Mouse (Mus musculus) adrenal gland, adult 8-10 months (tissue): ENCODE data around the gene Arid1a. TPM values are rescaled to one million over a fixed set of nuclear protein-coding genes. Genes with fewer than 3 reads are reported as not detected.
A peak's percentile ranks its signal among the peaks of the same experiment; 100 is the strongest.
"Not testable (repeated sequence)": the region's sequence is repeated elsewhere in the genome, so short reads cannot be mapped to it uniquely, and the experiment has no call there.

ENCODE experiments used
- DNase-seq: peaks from one replicate; pipeline ENCODE4 v3.0.0; 2022
- total RNA-seq, 4 experiments: library from RNA; stranded (reverse); gene quantifications; 2 replicates each; pipeline ENCODE4 v1.2.4; 2022

Arid1a gene
- total RNA-seq, 4 experiments from 2014 or later = 50.7 to 84.3 (median 61.1) TPM

DNA sequence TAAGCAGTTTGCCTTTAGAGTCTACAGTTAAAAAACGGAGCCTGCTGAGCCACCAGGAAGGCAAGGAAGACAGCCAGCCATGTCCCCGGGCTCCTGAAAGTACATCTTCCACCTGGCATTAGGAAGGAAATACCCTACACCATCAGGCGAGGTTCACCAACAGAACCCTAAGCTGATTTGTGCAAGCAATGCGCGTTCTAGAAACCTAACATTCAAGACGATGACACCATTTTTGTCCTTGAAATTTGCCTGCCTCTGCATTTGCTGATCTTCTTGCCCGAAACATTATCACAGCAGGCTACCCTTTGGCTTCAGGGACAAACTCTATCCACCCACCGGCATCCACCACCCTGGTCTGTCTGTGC, 82.3 kb downstream of the Arid1a start:
- DNase-seq = no peak

DNA sequence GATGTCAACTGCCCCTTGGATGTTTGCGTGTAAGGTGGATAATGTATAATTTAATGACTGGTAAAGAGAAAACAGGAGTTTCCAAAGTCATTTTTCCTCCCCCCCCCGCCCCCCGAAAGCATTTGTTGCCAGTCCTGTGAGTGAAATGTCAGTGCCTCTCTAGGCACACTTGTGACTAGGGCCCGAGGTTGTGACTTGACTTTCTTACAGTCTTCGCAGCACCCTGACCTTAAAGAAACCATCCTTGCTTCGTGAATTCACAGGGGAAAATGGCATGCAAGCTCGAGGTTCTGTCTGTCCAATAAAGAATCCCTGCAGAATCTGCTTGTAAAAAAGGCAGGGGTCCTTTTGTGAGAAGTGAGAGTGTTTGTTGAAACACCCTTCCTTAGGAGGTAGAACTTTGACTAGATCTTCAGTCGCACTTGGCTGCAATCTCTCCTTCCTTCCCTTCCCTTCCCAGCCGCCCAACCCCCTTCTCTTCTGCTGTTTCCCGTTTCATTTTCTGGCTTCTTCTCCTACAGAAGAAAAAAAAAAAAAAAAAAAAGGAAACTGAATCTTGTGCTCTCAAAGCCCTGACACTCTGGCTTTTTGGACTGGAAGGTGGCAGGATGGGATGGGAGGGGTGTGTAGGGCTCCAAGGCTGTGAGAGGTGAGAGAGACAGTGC, 82.8 kb downstream of the Arid1a start:
- DNase-seq = no peak

DNA sequence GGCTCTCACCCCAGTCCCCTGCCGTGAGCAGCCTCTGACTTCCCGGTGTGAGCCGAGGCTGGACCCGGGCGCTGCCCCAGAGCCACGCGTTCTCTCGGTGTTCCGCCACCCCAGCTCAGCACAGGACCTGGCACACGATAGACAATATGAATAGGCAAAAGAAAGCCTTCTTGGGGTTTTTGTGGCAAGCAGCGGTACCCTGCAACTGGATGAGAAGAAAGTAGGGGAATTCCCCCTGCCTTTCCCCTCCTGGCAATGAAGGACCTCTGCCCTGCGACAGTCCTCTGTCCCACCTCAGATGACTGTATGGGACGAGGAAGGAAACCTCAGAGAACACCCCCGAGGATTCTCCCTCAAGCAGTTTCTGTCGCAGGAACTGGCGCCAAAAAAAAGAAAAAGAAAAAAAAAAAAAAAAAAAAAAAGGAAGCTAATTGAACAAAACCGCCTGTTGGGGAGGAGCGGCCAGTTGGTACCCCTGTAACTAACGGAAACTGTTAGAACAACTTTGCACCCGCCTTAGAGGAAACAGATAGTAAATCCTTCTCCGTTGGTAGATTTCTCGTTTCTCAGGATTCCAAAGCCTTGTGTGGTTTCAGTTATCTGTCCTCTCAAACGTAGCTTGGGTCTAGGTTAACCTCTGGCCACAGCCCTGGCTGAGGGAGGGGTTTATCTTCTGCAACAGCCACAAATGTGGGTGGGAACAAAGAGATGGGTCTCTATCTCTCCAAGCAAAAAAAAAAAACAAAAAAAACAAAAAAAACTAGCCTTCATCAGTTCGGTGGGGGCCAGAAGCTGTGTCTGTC, 83.5 kb downstream of the Arid1a start:
- no peak for DNase-seq

DNA sequence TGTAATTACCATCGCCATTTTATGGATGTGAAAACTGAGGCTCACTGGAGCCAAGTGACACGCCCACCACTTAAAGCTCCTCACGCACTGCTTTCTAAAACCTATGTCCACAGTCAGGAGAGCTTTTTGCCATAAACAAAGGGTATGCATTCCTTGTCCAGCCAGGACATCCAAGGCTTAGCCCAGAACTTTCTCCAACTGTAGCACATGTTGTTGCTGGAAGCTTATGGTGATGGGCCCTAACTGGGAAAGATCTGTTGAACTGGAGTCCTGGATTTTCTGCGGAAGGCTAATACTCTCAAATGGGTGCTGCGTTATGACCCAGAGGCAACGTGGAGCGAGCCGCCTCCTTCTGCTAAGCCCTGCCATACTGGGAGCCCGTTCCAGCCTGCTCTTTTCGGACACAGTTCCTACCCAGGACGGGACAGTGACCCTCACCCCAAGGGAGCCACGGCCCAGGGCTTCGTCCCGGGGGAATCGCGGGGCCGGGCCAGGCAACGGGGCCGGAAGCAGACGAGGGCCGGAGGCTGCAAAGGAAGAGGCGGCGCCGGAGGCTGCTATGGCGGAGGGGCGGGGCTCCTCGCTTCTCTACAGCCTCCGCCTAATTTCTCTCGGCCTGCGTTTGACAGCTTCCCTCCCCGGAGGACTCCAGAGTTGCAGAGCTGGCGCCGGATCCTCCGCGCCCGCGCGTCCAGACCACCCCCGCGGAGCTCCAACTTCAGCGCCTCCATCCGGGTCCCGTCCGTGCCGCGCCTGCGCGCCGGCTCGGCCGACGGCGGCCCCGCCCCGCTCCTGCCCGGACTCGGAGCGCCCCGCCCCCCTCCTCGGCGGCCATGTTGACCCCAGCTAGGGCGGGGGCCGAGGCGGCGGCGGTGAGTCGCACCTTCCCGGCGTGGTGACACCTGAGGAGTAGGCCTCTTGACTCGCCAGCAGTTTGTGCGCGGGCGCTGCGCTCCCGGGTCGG, 84.4 kb downstream of the Arid1a start, which contains the start of gene Pigv:
Gene Pigv, minus strand, starts transcription at position 767 of the 964 bp plus-strand sequence.
- DNase-seq = peak; percentile 86

DNA sequence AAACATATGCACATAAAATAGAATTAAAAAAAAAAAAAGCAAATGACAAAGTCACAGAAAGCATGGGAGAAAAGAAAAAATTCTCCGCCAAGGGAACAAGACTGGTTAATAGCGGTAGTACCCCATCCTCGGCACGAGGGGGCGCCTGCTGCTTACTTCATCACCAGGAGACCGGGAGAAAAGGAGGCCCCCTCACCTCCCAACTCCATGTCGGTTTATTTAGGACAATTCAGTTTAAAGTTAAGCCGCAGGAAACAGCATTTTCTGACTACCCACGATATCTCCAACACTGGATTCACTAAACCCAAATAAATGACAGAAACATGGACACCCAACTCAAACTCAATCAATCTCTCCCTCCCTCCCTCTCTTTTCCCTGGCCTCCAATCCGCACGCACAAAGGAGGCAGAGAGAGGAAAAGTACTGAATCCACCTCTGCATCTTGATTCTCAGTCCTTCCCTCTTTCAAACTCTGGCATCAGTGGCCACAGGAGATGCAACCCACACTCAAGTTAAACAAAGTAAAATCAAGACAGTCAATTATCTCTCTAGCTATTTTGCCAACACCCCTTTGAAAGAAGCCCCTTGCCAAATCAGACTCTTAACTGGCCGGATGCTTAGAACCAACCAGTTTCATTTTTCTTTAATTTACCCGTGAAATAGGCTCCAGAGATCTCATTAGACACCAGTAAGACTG, 85.2 kb downstream of the Arid1a start:
- peak; percentile 78 for DNase-seq

DNA sequence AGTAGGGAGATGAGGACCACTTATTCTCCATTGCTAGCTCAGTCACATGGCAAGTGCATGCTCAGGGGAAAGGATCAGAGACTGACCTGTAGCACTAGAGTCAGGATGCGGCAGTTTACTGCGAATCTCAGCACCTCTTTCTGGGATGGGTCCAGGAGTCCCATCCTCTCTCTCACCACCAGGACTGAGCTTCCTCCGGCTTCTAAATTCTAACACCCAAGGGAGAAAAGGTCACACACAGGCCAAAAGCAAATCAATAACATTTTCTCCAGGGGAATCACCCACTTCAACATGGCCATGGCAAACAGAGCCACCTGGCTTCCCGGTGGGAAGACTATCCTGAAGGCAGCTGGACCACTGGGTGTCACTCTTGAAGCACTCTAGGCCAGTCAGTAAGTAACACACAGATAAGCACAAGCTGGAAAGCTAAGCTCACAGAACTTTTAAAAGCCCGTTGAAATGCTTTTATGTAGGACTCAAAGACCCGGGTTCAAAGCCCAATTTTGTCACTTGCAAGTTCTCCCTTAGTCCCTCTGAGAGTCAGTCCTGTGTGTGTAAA, 86.8 kb downstream of the Arid1a start:
- no peak for DNase-seq

DNA sequence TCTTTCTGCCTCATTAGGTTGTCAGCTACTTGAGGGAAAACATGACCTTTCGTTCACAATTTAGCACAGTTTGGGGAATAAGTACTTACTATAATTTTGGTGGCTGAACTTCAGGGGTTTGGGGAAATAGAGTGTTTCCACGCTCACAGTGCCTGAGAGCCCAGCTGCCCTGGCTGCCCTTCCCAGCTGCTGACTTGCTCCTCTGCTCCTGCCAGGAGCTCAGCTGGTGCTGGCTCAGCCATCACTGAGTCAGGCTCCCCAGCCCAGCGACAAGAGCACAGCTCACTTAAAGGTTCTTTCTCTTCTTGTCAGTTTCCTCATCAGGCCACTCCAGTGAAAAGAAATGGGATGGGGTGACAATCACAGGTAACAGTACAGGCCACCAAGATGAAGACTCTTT, 88.0 kb downstream of the Arid1a start:
- no peak for DNase-seq

GRCm38 (mm10) chr4:133666199-133666598, 90.4 kb downstream of the Arid1a start:
- no peak for DNase-seq

GRCm38 (mm10) chr4:133665118-133665517, 91.5 kb downstream of the Arid1a start:
- no peak for DNase-seq

- no peak for DNase-seq
Measured at GRCm38 (mm10) chr4:133662945-133663344, 93.6 kb downstream of the Arid1a start.

DNA sequence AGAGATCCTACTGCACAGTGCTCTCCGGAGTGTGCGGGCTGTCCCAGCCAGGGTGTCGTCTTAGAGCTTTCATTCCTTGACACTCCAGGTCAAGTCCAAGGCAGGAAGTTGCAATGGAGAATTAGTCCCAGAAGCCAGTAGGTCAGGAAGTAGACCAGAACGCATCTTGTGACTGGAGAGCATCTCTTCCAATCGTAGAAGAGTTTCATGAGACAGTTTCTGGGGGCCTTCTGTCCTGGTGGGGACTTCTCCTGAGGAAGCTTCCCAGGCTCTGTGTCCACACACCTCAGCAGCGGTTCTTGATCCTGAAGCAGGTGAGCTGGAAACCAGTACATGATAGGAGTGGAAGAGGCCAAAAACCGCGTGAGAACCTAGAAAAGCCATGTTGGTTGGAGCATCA, 94.1 kb downstream of the Arid1a start:
- no peak for DNase-seq

GRCm38 (mm10) chr4:133660193-133661155, 96.1 kb downstream of the Arid1a start:
- DNase-seq = peak; percentile 77

DNA sequence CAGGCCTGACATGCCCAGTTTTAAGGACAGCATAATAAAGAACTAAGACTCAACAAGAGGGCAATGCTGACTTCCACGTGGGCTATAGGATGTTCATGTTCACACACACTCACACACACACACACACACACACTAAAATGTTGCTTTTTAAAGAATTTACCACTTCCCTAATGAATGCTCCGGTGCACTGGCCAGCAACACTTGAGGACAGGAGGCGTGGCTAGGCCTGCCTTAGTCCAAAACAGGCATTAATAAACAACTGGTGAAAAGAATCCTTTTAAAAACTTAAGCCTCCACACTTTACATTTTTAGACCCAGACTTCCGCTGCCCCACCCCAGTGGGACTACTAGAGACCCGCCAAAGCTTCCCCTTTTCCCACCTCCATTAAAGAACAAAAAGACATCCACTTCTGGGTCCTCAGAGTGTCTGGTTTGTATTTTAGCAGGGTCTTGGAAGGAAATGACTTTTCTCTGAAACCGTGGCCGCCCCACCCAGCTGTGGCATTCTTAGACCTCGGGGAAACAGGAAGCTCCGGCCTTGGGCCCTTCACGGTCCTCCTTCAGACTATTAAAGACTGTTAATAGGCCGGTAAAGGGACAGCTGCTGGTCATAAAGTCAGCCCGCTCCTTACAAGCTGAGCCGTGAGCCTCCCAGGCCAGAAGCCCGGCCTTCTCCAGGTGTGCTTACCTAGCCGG, 96.9 kb downstream of the Arid1a start:
- no peak for DNase-seq

GRCm38 (mm10) chr4:133658729-133659128, 97.8 kb downstream of the Arid1a start:
- no peak for DNase-seq

GRCm38 (mm10) chr4:133657829-133658458, 98.6 kb downstream of the Arid1a start:
- no peak for DNase-seq

DNA sequence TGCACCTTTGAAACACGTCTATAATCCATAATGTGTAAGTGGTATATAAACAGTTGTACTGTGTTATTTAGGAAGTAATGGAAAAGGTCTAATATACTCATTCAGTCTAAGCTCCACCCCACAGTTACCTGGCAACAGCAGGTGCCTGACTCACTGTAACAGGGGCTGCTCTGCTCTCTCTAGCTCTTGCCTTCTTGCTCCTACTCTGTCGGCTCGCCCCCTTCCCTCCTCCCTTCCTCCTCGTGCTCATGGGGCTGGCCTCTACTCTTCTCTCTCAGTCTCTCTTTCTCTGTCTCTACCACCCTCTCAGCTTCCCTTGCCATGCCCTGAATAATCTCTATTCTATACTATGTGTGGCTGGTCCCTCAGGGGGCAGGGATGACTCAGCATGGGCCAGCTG, 99.6 kb downstream of the Arid1a start:
- no peak for DNase-seq

GRCm38 (mm10) chr4:133656294-133656693, 100.3 kb downstream of the Arid1a start:
- no peak for DNase-seq

- not testable (repeated sequence) for DNase-seq
Measured at GRCm38 (mm10) chr4:133654070-133654469, 102.5 kb downstream of the Arid1a start.

DNA sequence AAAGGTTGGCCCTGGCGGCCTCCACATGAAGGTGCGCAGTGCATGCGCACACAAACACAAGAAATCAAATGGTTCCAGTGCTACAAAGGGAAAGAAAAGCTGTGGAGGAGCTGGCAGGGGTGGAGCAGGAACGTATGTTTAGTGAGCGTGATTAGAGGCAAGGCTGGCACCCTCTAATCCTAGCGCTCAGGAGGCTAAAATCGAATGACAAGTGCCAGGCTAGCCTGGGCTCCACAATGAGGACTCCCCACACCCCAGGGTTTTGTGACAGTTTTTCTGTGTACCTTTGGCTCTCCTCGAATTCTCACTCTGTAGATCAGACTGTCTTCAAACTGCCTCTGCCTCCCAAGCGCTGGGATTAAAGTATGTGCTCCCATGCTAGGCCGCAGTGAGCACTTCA, 103.8 kb downstream of the Arid1a start:
- DNase-seq = no peak
